ENCODE assay signal across 13 mouse cellular contexts in the genomic region with DNA sequence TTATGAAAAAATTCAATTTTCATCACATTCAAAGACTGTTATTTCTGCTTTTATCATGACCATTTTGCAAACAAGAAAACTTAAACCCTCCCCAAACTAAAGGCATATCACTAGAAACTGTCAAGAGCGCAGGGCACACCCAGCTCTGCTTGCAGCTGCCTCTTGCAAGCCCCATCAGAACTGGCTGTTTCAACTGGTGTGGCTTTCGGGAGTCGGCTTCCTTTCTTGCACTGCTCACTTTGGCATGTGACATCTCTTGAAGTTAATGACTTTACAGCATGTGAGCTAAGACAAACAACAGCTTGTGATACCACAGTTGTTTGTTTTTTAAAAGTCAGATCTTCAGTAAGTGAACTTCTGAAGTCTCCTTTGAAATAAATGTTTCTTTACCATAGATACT.
DNase-seq lines count a peak whose midpoint lies in the region; ATAC-seq lines count a peak whose summit lies in the region.
"Had no signal": no experiment of that assay in that cellular context is flagged by ENCODE, and none has a peak within 500 bp of the region (broad histone marks: within the 10 kb centered on the region; RNA-seq: fewer than 3 reads in every experiment).

No protein-coding gene starts in this region.

- no peak overlapping the region for H3K4me3 ChIP-seq in limb, embryonic 10.5 days
- no peak overlapping the region for H3K4me3 ChIP-seq in midbrain, embryonic 11.5 days (ENCODE audit: low read depth, low read length)
- H3K4me3 ChIP-seq: limb, embryonic 13.5 days had no signal

- 29% methylated on average over 3 of the region's 3 CpGs for WGBS in limb, embryonic 10.5 days
- WGBS in midbrain, embryonic 11.5 days, result 74% methylated on average over 3 of the region's 3 CpGs

- H3K9me3 ChIP-seq in limb, embryonic 10.5 days (replicated peaks), result no peaks in the 10 kb centered on the region
- no peaks in the 10 kb centered on the region for H3K9me3 ChIP-seq in midbrain, embryonic 11.5 days (ENCODE audit: control insufficient read depth, low read length)
- H3K9me3 ChIP-seq: G1E; limb, embryonic 13.5 days had no signal

- no peaks in the 10 kb centered on the region for H3K4me1 ChIP-seq in limb, embryonic 10.5 days
- no peaks in the 10 kb centered on the region for H3K4me1 ChIP-seq in midbrain, embryonic 11.5 days (ENCODE audit: control insufficient read depth, insufficient read depth, low read length)
- H3K4me1 ChIP-seq: limb, embryonic 13.5 days had no signal

- H3K36me3 ChIP-seq in limb, embryonic 10.5 days, result 0 out of 2 replicates have a peak, but pooled peaks cover 3% of the 10 kb centered on the region
- no peaks in the 10 kb centered on the region for H3K36me3 ChIP-seq in midbrain, embryonic 11.5 days (ENCODE audit: control insufficient read depth, insufficient read depth, low read length)

- no peak overlapping the region for H3K27ac ChIP-seq in limb, embryonic 10.5 days
- no peak overlapping the region for H3K27ac ChIP-seq in midbrain, embryonic 11.5 days (ENCODE audit: low read depth, low read length)
- H3K27ac ChIP-seq: limb, embryonic 13.5 days had no signal

- no peaks in the 10 kb centered on the region for H3K27me3 ChIP-seq in limb, embryonic 10.5 days (ENCODE audit: low read depth, poor library complexity, severe bottlenecking)
- no peaks in the 10 kb centered on the region for H3K27me3 ChIP-seq in midbrain, embryonic 11.5 days (ENCODE audit: control insufficient read depth, insufficient read depth, low read length)
- H3K27me3 ChIP-seq: limb, embryonic 13.5 days had no signal

- ATAC-seq in megakaryocyte-erythroid progenitor cell, adult 5-6 weeks (replicated peaks; ENCODE audit: low FRiP score, low TSS enrichment, poor library complexity, severe bottlenecking), result peak; percentile 55; the same call in 1 of the 2 replicates
- no peak for ATAC-seq in midbrain, embryonic 11.5 days (ENCODE audit: low FRiP score)

- peak; percentile 21 for DNase-seq in gastrocnemius, postnatal 25 days
- no peak for DNase-seq in gastrocnemius, postnatal 10 days
- DNase-seq in T-cell, adult 2 months (ENCODE audit: low spot score), result peak; percentile 27
- peak; percentile 17 for DNase-seq in heart, postnatal 4 days
- no peak for DNase-seq in limb, embryonic 10.5 days (ENCODE audit: low spot score)
- no peak for DNase-seq in midbrain, embryonic 11.5 days (ENCODE audit: low spot score, missing footprints)
- DNase-seq in adrenal gland, postnatal 10 days, result no peak
- DNase-seq: cerebellum, postnatal 36 days; layer of hippocampus, adult 9-11 months; spleen, adult 18-20 months had no signal

- H3K4me2 ChIP-seq in midbrain, embryonic 11.5 days, result no peak overlapping the region
- H3K4me2 ChIP-seq: limb, embryonic 13.5 days had no signal

- no peak overlapping the region for H3K9ac ChIP-seq in midbrain, embryonic 11.5 days (ENCODE audit: low read length)
- H3K9ac ChIP-seq: limb, embryonic 13.5 days had no signal

Comparison
In these comparisons a context has a peak if more than half of its experiments do, and no peak if none do; other contexts are left out.
1. DNase-seq: peak in gastrocnemius, postnatal 25 days (single experiment), T-cell, adult 2 months (single experiment) and heart, postnatal 4 days (single experiment); none in gastrocnemius, postnatal 10 days (single experiment), limb, embryonic 10.5 days (single experiment), midbrain, embryonic 11.5 days (single experiment) and adrenal gland, postnatal 10 days (single experiment).